Mouse (Mus musculus): ENCODE data around the gene Smim15. TPM values are rescaled to one million over a fixed set of nuclear protein-coding genes. Genes with fewer than 3 reads are reported as not detected.

The Smim15 gene
- polyA plus RNA-seq, 1 experiment from 2014 or later = 51.3 TPM

DNA sequence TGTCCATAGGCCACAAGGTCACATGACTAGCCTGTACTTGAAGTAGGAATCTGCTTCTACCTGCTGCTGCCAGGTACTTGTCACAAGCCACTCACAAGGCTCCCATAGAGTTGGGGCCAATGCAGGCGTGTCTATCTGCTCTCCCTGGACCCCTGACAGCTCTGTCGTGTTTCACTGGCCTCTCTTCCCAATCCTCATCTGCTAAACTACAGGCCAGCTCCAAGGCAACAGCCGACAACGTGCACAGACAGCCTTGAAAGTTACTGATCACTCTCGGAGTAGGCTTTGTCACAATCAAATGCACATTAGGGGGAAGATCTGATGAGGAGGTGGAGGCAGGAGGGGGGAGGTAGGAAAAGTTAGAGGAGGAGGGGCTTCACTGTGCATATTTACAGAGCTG is 18.7 kb downstream of the Smim15 start:
- no peaks in the 10 kb centered on the region for H3K36me3 ChIP-seq
- H3K4me1 ChIP-seq (replicated peaks) = 0 out of 2 replicates have a peak, but pooled peaks cover 5% of the 10 kb centered on the region
- H3K9me3 ChIP-seq = no peaks in the 10 kb centered on the region
- no peak for ATAC-seq (ENCODE audit: insufficient number of reproducible peaks, insufficient read depth, low FRiP score, low TSS enrichment, low read depth)
- 81% methylated on average over 5 of the region's 5 CpGs for WGBS
- no peak overlapping the region for H3K27ac ChIP-seq
- no peak overlapping the region for H3K4me2 ChIP-seq
- H3K9ac ChIP-seq (replicated peaks) = no peak overlapping the region
- H3K4me3 ChIP-seq (replicated peaks) = no peak overlapping the region
- H3K27me3 ChIP-seq = no peaks in the 10 kb centered on the region

DNA sequence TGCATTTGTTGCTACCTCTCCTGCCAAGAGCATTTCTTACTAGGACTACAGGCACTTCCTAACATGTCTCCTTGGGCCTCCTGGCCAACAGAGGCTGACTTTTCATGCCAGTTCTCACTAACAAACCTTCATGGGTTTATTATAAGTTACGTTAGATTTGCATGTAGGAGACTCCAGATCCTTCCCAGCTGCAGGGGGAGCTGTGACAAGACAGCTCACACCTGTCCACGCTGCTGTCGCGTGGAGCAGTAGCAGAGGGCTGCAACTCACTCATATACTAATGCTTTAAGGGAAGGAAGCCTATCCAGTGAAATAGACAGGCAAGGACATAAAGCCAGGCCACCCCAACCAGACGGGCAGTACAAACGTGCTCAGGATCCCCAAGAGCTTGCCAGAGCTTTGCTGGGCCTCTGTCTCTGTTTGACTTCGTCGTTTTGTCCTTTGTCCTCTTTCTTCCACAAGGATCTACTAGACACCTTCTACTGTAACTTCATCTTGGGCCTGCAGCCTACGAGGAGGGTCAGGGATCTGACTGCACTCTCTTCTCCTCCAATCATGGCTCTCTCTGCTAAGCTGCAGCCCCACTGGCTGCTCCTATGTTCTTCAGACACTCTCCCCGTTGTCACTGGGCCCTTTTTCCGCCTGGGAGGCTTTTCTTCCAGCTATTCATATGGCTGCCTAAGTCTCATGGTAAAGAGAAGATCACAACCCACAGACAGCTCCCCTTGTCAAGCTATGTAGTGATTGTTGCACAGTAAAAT is 19.3 kb downstream of the Smim15 start:
- Histone ChIP-seq H3K9ac (replicated peaks) (no peak overlapping the region), H3K4me2 (no peak overlapping the region), H3K27me3 (no peaks in the 10 kb centered on the region), H3K27ac (no peak overlapping the region), H3K36me3 (no peaks in the 10 kb centered on the region), H3K9me3 (no peaks in the 10 kb centered on the region), H3K4me3 (replicated peaks) (no peak overlapping the region), H3K4me1 (replicated peaks) (0 out of 2 replicates have a peak, but pooled peaks cover 5% of the 10 kb centered on the region)
- 85% methylated on average over 11 of the region's 11 CpGs for WGBS
- no peak for ATAC-seq (ENCODE audit: insufficient number of reproducible peaks, insufficient read depth, low FRiP score, low TSS enrichment, low read depth)

DNA sequence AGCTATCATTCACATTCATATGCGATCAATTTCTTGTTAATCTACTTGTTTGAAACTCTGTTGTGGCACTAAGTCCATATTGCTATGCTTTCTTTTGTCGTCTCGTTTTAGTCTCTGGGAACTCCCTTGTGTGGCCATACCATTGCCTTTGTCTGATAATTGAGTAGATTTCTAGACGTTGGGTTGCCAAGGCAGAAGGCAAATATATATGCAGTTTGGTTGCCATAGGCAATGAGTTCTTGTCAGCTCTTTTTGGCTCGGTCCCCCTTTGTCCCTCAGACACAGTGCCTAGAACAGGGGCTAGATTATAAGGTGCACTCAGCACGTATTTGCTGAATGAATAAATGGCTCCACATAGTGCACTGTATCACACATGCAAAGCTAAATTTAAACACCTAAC is 20.1 kb downstream of the Smim15 start:
- no peaks in the 10 kb centered on the region for H3K27me3 ChIP-seq
- H3K4me2 ChIP-seq = no peak overlapping the region
- no peaks in the 10 kb centered on the region for H3K36me3 ChIP-seq
- H3K27ac ChIP-seq = no peak overlapping the region
- no peak for ATAC-seq (ENCODE audit: insufficient number of reproducible peaks, insufficient read depth, low FRiP score, low TSS enrichment, low read depth)
- H3K9me3 ChIP-seq = no peaks in the 10 kb centered on the region
- 0 out of 2 replicates have a peak, but pooled peaks cover 5% of the 10 kb centered on the region for H3K4me1 ChIP-seq (replicated peaks)
- no peak overlapping the region for H3K4me3 ChIP-seq (replicated peaks)
- no peak overlapping the region for H3K9ac ChIP-seq (replicated peaks)
- WGBS = 89% methylated on average over 6 of the region's 6 CpGs

DNA sequence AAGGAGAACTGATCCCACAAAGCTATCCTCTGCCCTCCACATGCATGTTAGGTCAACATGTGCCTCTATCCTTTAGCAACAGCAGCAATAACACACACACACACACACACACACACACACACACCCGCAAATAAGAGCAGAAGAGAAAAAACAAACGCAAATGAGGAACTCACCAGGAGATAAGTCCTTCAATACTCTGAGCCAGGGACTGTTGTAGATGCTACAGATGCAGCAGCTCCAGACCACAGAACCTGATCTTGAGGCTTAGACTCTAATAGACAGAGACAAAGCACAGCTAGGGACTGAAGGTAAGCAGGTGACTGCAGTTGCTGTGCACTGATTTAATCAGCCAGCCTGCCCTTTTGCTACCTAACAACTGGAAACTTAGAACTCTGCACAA is 21.8 kb downstream of the Smim15 start:
- H3K9me3 ChIP-seq = no peaks in the 10 kb centered on the region
- H3K4me2 ChIP-seq = no peak overlapping the region
- H3K9ac ChIP-seq (replicated peaks) = no peak overlapping the region
- no peaks in the 10 kb centered on the region for H3K4me1 ChIP-seq (replicated peaks)
- WGBS = 86% methylated on average over 2 of the region's 2 CpGs
- no peak overlapping the region for H3K4me3 ChIP-seq (replicated peaks)
- ATAC-seq (ENCODE audit: insufficient number of reproducible peaks, insufficient read depth, low FRiP score, low TSS enrichment, low read depth) = no peak
- no peak overlapping the region for H3K27ac ChIP-seq
- H3K27me3 ChIP-seq = no peaks in the 10 kb centered on the region
- no peaks in the 10 kb centered on the region for H3K36me3 ChIP-seq

DNA sequence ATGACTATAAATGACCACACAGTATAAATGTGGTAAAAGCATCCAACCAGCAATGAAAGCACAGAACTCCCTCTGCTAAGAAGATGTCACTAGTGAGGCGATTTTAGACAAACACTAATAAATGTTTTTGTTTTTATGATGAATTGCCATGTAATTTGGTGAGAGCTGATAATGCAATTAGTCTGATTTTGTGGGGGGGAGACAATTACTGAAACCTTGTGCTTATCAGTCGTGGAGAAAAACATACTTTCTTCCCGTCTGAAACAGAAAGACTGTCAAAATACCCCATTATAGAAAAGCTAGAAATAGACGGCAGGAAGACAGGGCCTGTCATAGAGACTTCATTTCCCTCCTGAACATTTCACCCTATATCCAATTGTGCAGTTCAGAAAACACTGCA is 24.9 kb downstream of the Smim15 start:
- 72% methylated on average over 4 of the region's 4 CpGs for WGBS
- Histone ChIP-seq H3K4me3 (replicated peaks) (no peak overlapping the region), H3K4me1 (replicated peaks) (no peaks in the 10 kb centered on the region), H3K9me3 (no peaks in the 10 kb centered on the region), H3K36me3 (no peaks in the 10 kb centered on the region), H3K27ac (no peak overlapping the region), H3K4me2 (no peak overlapping the region), H3K27me3 (no peaks in the 10 kb centered on the region), H3K9ac (replicated peaks) (no peak overlapping the region)
- ATAC-seq (ENCODE audit: insufficient number of reproducible peaks, insufficient read depth, low FRiP score, low TSS enrichment, low read depth) = no peak

DNA sequence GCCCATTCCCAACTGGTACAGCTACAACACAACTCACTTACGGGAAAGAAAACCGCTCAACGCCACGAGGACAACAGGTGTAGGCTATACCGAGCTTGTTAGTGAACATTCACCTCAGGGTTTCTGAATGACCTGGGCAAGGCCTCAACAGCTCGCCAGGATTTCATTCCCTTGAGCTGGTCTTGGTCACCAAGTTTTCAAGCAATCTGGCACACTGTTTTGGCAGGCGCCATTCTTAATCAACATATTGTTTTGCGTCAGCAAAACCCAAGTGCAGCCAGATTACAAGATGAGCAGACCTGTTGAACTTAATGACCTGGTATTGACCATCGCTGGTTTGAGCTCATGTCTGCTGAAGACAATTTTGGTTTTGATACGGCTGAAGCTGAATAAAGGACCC is 25.9 kb downstream of the Smim15 start:
- Histone ChIP-seq H3K4me2 (no peak overlapping the region), H3K4me1 (replicated peaks) (no peaks in the 10 kb centered on the region), H3K36me3 (no peaks in the 10 kb centered on the region), H3K27me3 (no peaks in the 10 kb centered on the region), H3K9ac (replicated peaks) (no peak overlapping the region), H3K4me3 (replicated peaks) (no peak overlapping the region), H3K27ac (no peak overlapping the region), H3K9me3 (no peaks in the 10 kb centered on the region)
- 92% methylated on average over 10 of the region's 10 CpGs for WGBS
- ATAC-seq (ENCODE audit: insufficient number of reproducible peaks, insufficient read depth, low FRiP score, low TSS enrichment, low read depth) = no peak

DNA sequence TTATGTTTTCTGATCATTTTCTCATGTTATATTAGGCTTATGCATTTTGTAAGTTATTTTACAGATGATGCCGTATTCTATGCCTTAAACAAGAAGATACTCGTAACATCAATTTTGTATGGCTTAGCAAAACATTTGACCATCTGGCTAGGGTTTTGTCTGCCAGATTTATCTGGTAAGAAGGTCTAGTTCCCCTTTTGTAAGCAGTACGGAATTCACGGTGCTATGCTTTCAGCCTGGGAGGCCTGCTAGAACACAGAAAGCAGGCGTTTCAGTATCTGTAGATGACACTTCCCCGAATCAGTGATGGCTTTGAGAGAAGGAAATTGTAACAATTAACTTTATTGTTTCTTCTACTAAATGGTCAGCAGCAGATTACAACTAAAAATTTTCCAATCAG is 33.2 kb downstream of the Smim15 start:
- no peak for ATAC-seq (ENCODE audit: insufficient number of reproducible peaks, insufficient read depth, low FRiP score, low TSS enrichment, low read depth)

DNA sequence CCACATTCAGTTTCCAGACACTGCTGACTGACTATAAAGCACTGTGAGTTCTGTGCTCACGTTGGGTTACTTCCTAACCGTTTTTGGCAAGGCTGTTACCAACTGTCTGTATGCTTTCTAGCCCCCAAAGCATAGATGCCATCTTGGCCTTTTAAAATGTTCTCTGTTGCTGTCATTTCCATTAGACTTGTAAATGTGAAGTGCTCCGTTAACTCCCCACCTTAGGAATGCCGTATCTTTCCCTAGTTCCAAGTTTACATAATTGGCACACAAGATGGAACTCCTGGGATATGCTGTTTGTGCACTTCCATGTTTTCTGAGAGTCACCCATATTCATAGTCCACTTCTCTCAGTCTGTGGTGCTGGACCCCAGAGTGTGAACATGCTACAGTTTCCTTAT is 33.7 kb downstream of the Smim15 start:
- Histone ChIP-seq H3K36me3 (no peaks in the 10 kb centered on the region), H3K27me3 (no peaks in the 10 kb centered on the region), H3K27ac (no peak overlapping the region), H3K9ac (replicated peaks) (no peak overlapping the region), H3K4me3 (replicated peaks) (no peak overlapping the region), H3K4me2 (no peak overlapping the region), H3K4me1 (replicated peaks) (no peaks in the 10 kb centered on the region), H3K9me3 (no peaks in the 10 kb centered on the region)
- no peak for ATAC-seq (ENCODE audit: insufficient number of reproducible peaks, insufficient read depth, low FRiP score, low TSS enrichment, low read depth)
- 86% methylated on average over 4 of the region's 4 CpGs for WGBS

More for the DNA sequence above, 33.2 kb downstream of the Smim15 start:
- Histone ChIP-seq H3K36me3 (no peaks in the 10 kb centered on the region), H3K9ac (replicated peaks) (no peak overlapping the region), H3K27ac (no peak overlapping the region), H3K9me3 (no peaks in the 10 kb centered on the region), H3K27me3 (no peaks in the 10 kb centered on the region), H3K4me2 (no peak overlapping the region), H3K4me3 (replicated peaks) (no peak overlapping the region), H3K4me1 (replicated peaks) (no peaks in the 10 kb centered on the region)
- 80% methylated on average over 6 of the region's 6 CpGs for WGBS

DNA sequence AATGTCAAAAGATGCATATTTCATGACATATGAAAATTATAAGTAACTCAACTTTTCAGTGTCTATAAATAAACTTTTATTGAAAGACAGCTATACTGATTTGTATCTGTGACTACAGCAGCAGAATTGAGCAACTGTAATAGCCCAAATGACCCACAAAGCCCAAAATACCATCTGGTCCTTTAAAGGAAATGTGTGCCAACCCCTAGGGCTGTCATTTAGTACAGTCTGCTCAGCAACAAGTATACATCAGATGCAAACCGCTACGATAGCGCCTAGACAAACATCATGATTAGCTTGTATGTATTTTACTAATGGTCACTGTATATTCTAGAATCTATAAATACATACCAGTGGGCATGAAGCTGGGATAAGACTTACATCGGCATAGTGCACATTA is 39.8 kb downstream of the Smim15 start:
- no peaks in the 10 kb centered on the region for H3K9me3 ChIP-seq
- no peak overlapping the region for H3K4me2 ChIP-seq
- WGBS = 97% methylated on average over 4 of the region's 4 CpGs
- no peaks in the 10 kb centered on the region; the same call in 1 of the 2 replicates for H3K4me1 ChIP-seq (replicated peaks)
- no peak overlapping the region for H3K27ac ChIP-seq
- H3K27me3 ChIP-seq = no peaks in the 10 kb centered on the region
- no peak overlapping the region for H3K9ac ChIP-seq (replicated peaks)
- H3K36me3 ChIP-seq = no peaks in the 10 kb centered on the region
- ATAC-seq (ENCODE audit: insufficient number of reproducible peaks, insufficient read depth, low FRiP score, low TSS enrichment, low read depth) = no peak
- H3K4me3 ChIP-seq (replicated peaks) = no peak overlapping the region

DNA sequence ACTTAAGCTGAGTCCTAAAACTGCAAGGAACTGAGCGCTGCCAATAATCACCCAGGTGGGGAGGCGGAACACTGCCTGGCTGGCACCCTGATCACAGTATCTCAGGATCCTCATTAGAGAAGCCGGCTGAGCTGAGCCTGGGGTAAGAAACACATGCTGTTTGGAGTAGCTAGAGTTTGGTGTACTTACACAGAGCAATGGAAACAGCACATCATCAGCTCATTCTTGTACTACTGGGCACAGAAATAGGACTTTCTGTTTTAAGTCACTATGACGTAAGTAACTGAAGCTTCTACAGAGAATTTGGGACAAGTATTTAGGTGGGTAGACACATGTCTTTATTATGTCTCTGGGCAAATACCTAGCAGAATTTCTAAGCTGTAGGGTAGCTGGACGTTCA is 41.8 kb downstream of the Smim15 start:
- no peak for ATAC-seq (ENCODE audit: insufficient number of reproducible peaks, insufficient read depth, low FRiP score, low TSS enrichment, low read depth)
- H3K36me3 ChIP-seq = 0 out of 2 replicates have a peak, but pooled peaks cover 3% of the 10 kb centered on the region
- no peak overlapping the region for H3K27ac ChIP-seq
- H3K9me3 ChIP-seq = no peaks in the 10 kb centered on the region
- no peaks in the 10 kb centered on the region; the same call in 1 of the 2 replicates for H3K4me1 ChIP-seq (replicated peaks)
- H3K4me2 ChIP-seq = no peak overlapping the region
- H3K27me3 ChIP-seq = no peaks in the 10 kb centered on the region
- H3K4me3 ChIP-seq (replicated peaks) = no peak overlapping the region
- WGBS = 79% methylated on average over 5 of the region's 5 CpGs
- no peak overlapping the region for H3K9ac ChIP-seq (replicated peaks)

DNA sequence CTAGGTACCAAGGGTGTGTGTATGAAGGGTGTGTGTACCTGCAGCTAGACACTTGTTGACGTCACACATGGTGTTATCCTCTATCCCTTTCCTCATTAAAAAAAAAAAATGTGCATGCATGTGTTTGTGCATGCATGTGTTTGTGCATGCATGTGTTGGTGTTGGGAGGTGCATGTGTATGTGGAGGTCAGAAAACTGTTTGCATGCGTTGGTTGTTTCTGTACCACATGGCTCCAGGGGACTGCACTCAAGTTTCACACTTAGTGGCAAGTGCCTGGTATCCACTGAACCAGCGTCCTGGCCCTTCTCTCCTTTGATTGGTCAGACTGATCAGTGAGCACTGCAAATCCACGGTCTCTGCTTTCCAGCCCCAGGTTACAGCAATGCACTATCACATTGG is 42.5 kb downstream of the Smim15 start:
- Histone ChIP-seq H3K4me1 (replicated peaks) (no peaks in the 10 kb centered on the region; the same call in 1 of the 2 replicates), H3K4me2 (no peak overlapping the region), H3K9ac (replicated peaks) (no peak overlapping the region), H3K36me3 (0 out of 2 replicates have a peak, but pooled peaks cover 3% of the 10 kb centered on the region), H3K4me3 (replicated peaks) (no peak overlapping the region), H3K27ac (no peak overlapping the region), H3K9me3 (no peaks in the 10 kb centered on the region), H3K27me3 (no peaks in the 10 kb centered on the region)
- no peak for ATAC-seq (ENCODE audit: insufficient number of reproducible peaks, insufficient read depth, low FRiP score, low TSS enrichment, low read depth)
- 69% methylated on average over 4 of the region's 4 CpGs for WGBS

DNA sequence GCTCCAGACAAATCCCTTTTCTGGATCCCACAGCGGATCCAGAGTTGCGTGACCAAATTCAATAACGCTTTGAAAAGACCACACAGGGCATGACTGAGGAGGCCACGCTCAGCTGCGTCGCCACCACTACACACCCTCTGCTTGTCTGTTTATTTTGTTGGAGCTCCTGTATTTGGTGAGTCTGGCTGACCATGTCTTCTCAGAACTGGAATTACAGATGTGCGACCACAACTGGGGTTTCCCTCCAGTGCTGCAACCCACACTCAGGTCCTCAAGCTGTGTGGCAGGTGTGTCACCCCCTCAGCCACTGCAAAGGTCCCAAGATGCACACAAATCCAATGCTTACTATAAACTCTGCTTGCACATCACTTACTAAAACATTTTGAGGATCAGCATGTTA is 48.0 kb downstream of the Smim15 start:
- Histone ChIP-seq H3K4me2 (no peak overlapping the region), H3K27ac (no peak overlapping the region), H3K27me3 (no peaks in the 10 kb centered on the region), H3K36me3 (0 out of 2 replicates have a peak, but pooled peaks cover 3% of the 10 kb centered on the region), H3K4me3 (replicated peaks) (no peak overlapping the region), H3K9ac (replicated peaks) (no peak overlapping the region), H3K4me1 (replicated peaks) (peaks cover 5% of the 10 kb centered on the region), H3K9me3 (no peaks in the 10 kb centered on the region)
- no peak for ATAC-seq (ENCODE audit: insufficient number of reproducible peaks, insufficient read depth, low FRiP score, low TSS enrichment, low read depth)
- 95% methylated on average over 7 of the region's 7 CpGs for WGBS
